Mouse (Mus musculus): ENCODE measurements at regions not wholly inside any gene's neighbourhood (a gene's known extent, or its start where the extent isn't known, plus 50 kb on each side); places are given as distances from the start of the nearest gene placed in this dataset.

GRCm38 (mm10) chr5:75828332-75828731 is 149.9 kb downstream of the Kdr start:
- DNase-seq = no peak

- DNase-seq = no peak
Observed at GRCm38 (mm10) chr5:75826283-75827098, 151.8 kb downstream of the Kdr start.

- no peak for DNase-seq
Observed at GRCm38 (mm10) chr5:75825576-75825975, 152.7 kb downstream of the Kdr start.

GRCm38 (mm10) chr5:75824660-75825059 is 153.6 kb downstream of the Kdr start:
- no peak for DNase-seq

GRCm38 (mm10) chr5:75823646-75824045 is 154.6 kb downstream of the Kdr start:
- no peak for DNase-seq

- DNase-seq = no peak
Observed at GRCm38 (mm10) chr5:75817396-75817795, 160.9 kb downstream of the Kdr start.

GRCm38 (mm10) chr5:75814393-75814984 is 163.8 kb downstream of the Kdr start:
- no peak for DNase-seq

- DNase-seq = no peak
Observed at GRCm38 (mm10) chr5:75812686-75813085, 165.6 kb downstream of the Kdr start.

GRCm38 (mm10) chr5:75808551-75809332 is 169.5 kb downstream of the Kdr start:
- DNase-seq = peak; percentile 28 to 44

- no peak for DNase-seq
Observed at GRCm38 (mm10) chr5:75805011-75805410, 173.2 kb downstream of the Kdr start.

- no peak for DNase-seq
Observed at GRCm38 (mm10) chr5:75804340-75804739, 173.9 kb downstream of the Kdr start.

- no peak for DNase-seq
Observed at GRCm38 (mm10) chr5:75803012-75803411, 175.2 kb downstream of the Kdr start.

GRCm38 (mm10) chr5:75800040-75800989 is 177.9 kb downstream of the Kdr start:
- DNase-seq = no peak

- no peak for DNase-seq
Observed at GRCm38 (mm10) chr5:75799627-75800026, 178.6 kb downstream of the Kdr start.

- DNase-seq = no peak
Observed at GRCm38 (mm10) chr5:75793184-75793583, 185.1 kb downstream of the Kdr start.

GRCm38 (mm10) chr5:75791738-75792137 is 186.5 kb downstream of the Kdr start:
- DNase-seq = no peak

GRCm38 (mm10) chr5:75788087-75788486 is 190.2 kb downstream of the Kdr start:
- DNase-seq = no peak

GRCm38 (mm10) chr5:75786196-75786595 is 192.1 kb downstream of the Kdr start:
- DNase-seq = no peak

- no peak for DNase-seq
Observed at GRCm38 (mm10) chr5:75784998-75785593, 193.2 kb downstream of the Kdr start.

- DNase-seq = no peak
Observed at GRCm38 (mm10) chr5:75770592-75770991, 195.9 kb downstream of the Kit start.

GRCm38 (mm10) chr5:75767213-75767612 is 192.5 kb downstream of the Kit start:
- DNase-seq = no peak

GRCm38 (mm10) chr5:75762374-75762773 is 187.7 kb downstream of the Kit start:
- DNase-seq = no peak

Data from B cell, adult 2 months (primary cell).